Mouse (Mus musculus): ENCODE data around the gene Cpa2. TPM values are rescaled to one million over a fixed set of nuclear protein-coding genes. Genes with fewer than 3 reads are reported as not detected.

Gene Cpa2
- total RNA-seq, 2 experiments from 2014 or later, result 0.70 to 3.1 TPM

DNA sequence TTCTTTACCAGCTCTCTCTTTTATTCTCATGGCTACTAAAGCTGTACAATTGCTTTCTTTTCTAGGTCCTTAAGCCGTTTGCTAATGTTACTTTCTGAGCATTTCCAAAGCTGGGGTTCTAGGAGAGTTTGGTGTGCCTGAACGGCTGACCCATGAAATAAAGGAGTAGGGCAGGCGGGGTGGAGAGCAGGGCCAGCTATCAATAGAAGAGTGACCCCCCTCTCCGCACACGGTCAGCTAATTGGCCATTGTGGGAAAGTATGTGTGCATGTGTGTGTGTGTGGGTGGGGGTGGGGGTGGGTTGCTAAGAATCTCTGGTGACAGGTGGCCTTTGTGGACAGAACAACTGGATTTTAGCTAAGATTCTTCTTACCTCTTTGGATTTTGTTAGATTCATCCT is 69.8 kb downstream of the Cpa2 start:
- no peak for DNase-seq (ENCODE audit: low spot score in 2 of 2)
- intact Hi-C loops (cut with DNase I), result no loop called here

Other genes starting within 250 kb of the Cpa2 start
- gene Ube2h, start 237.0 kb upstream of the Cpa2 start, total RNA-seq (2021), result 10 to 100 TPM; 90.2 to 95.1 TPM
- 10 to 100 TPM; 24.9 to 26.3 TPM for gene Zc3hc1, start 150.6 kb upstream of the Cpa2 start, total RNA-seq (2021)
- gene Klhdc10, start 139.7 kb upstream of the Cpa2 start, total RNA-seq (2021), result 10 to 100 TPM; 98.0 to 99.2 TPM
- 10 to 100 TPM; 19.1 to 20.7 TPM for gene Tmem209, start 31.8 kb upstream of the Cpa2 start, total RNA-seq (2021)
- under 1 TPM; 0.84 to 0.94 TPM for gene Ssmem1, start 31.7 kb upstream of the Cpa2 start, total RNA-seq (2021)
- gene Cpa4, start 26.8 kb downstream of the Cpa2 start, total RNA-seq (2021), result under 1 TPM; 0.18 to 0.25 TPM
- not detected for gene Cpa5, start 69.4 kb downstream of the Cpa2 start, total RNA-seq (2021)
- not detected for gene Cpa1, start 97.6 kb downstream of the Cpa2 start, total RNA-seq (2021)
- gene Cep41, start 152.2 kb downstream of the Cpa2 start, total RNA-seq (2021), result 1 to 10 TPM; 7.1 to 9.0 TPM
- 100 to 1,000 TPM in 1 of 2 experiments, 10 to 100 TPM in 1; 99.8 to 118 TPM for gene Mest, start 182.0 kb downstream of the Cpa2 start, total RNA-seq (2021)